Mouse (Mus musculus) granulocyte monocyte progenitor cell, adult 5-6 weeks (primary cell): ENCODE measurements at regions not wholly inside any gene's neighbourhood (a gene's known extent, or its start where the extent isn't known, plus 50 kb on each side); places are given as distances from the start of the nearest gene placed in this dataset.

Experiments used
- ATAC-seq: replicated peaks from 2 replicates; pipeline ENCODE4 v1.8.0; 2016; ENCODE audit warnings: mild to moderate bottlenecking, moderate TSS enrichment, inconsistent platforms; ENCODE audit not compliant: poor library complexity, severe bottlenecking

DNA sequence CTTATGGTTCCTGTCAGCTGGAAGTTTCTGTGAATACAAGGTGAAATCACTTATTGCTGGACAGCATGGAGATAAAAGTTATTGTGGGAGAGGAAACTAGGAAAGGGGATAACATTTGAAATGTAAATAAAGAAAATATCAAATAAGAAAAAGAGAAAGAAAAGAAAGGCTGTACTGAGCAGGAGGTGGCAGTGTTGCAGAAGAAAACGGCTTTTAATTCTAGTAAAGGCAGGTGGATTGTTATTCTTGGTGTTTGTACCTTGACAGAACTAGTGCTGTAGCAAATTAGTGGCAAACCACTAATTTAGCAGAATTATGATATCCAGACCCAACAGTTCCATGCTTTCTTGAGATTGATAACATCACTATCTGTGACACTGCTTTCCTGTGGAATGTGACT lies 52.6 kb downstream of the Gm10358 start:
- no peak for ATAC-seq

GRCm38 (mm10) chr8:75350141-75350540 lies 56.2 kb downstream of the Gm10358 start:
- ATAC-seq, result no peak

DNA sequence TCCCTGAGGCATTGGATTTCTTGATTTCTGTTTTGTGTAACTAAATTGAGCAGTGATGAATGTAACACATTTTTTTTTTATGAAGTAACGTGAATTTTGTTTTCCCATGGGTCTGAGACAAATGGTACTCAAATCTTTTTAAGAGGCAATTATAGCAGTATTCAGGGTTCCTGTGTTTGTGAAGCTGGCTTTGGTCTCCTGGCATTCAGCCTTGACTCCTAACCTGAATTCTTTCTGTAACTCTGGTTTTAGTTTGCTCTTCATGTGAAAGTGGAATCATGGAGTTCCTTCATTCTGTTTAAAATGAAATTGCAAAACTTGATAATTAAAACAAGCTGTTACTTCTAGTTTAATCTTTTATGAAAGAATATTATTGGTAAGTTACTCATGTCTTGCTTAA lies 58.3 kb downstream of the Gm10358 start:
- no peak for ATAC-seq

- no peak for ATAC-seq
Observed at GRCm38 (mm10) chr8:75320614-75321013, 85.8 kb downstream of the Gm10358 start.

DNA sequence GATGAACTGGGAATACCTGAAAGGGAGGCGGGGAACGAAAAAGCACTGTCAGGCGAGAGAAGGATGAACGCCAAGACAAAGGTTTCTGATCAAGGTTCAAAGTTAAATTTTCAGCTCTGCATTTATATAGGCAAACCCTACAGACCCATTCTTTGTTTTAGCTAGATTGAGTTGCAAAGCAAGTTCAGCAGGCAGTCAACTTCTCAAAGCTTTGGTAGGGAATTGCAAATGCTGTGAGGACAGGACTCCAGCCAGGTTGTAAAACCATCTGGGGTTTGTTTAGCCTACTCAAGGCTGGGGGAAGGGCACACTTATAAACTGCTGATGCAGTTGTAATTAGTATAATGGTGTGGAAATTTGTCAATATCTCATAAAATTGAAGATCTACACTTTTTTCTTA lies 87.9 kb downstream of the Gm10358 start:
- ATAC-seq, result no peak

GRCm38 (mm10) chr8:75315886-75316285 lies 90.5 kb downstream of the Gm10358 start:
- ATAC-seq, result peak; percentile 69

GRCm38 (mm10) chr8:75309463-75309862 lies 95.7 kb downstream of the Rasd2 start:
- ATAC-seq, result no peak

GRCm38 (mm10) chr8:75291921-75292320 lies 78.2 kb downstream of the Rasd2 start:
- ATAC-seq, result no peak

DNA sequence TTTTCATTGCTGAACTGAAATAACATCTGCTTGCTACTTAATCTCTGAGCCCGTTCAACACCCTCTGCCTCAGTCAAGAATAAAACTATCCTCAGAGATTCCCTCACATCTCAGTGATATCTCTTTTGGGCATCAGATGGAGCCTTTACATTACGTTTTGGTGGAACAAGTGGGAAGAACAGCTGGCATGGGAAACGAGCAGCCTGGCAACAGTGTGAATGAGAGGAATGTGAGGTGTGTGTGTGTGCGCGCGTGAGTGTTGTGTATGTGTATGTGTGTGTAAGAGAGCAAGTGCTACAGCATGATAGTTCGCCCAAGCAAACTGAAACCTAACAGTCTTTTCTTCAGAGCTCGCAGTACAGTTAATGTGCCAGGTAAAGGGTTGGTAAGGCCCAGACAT lies 76.2 kb downstream of the Rasd2 start:
- no peak for ATAC-seq
